Mouse (Mus musculus): ENCODE measurements at regions not wholly inside any gene's neighbourhood (a gene's known extent, or its start where the extent isn't known, plus 50 kb on each side); places are given as distances from the start of the nearest gene placed in this dataset.
A peak's percentile ranks its signal among the peaks of the same experiment; 100 is the strongest.
"Not testable (repeated sequence)": the region's sequence is repeated elsewhere in the genome, so short reads cannot be mapped to it uniquely, and the experiment has no call there.

GRCm38 (mm10) chr5:14309981-14310380 lies 204.7 kb upstream of the Pclo start:
- DNase-seq (ENCODE audit: low read depth, low spot score), result peak; percentile 4

- no peak for DNase-seq (ENCODE audit: low read depth, low spot score)
Measured at GRCm38 (mm10) chr5:14311729-14312128, 203.0 kb upstream of the Pclo start.

GRCm38 (mm10) chr5:14320216-14320615 lies 194.5 kb upstream of the Pclo start:
- no peak for DNase-seq (ENCODE audit: low read depth, low spot score)

GRCm38 (mm10) chr5:14322000-14322399 lies 192.7 kb upstream of the Pclo start:
- DNase-seq (ENCODE audit: low read depth, low spot score), result no peak

GRCm38 (mm10) chr5:14360446-14360845 lies 154.3 kb upstream of the Pclo start:
- DNase-seq (ENCODE audit: low read depth, low spot score), result no peak

GRCm38 (mm10) chr5:14389184-14389890 lies 125.4 kb upstream of the Pclo start:
- DNase-seq (ENCODE audit: low read depth, low spot score), result peak; percentile 67

- DNase-seq (ENCODE audit: low read depth, low spot score), result no peak
Measured at GRCm38 (mm10) chr5:14391793-14392192, 122.9 kb upstream of the Pclo start.

GRCm38 (mm10) chr5:14403381-14403780 lies 111.3 kb upstream of the Pclo start:
- not testable (repeated sequence) for DNase-seq (ENCODE audit: low read depth, low spot score)

GRCm38 (mm10) chr5:14404344-14404743 lies 110.4 kb upstream of the Pclo start:
- DNase-seq (ENCODE audit: low read depth, low spot score), result no peak

GRCm38 (mm10) chr5:14415234-14415862 lies 99.4 kb upstream of the Pclo start:
- no peak for DNase-seq (ENCODE audit: low read depth, low spot score)

GRCm38 (mm10) chr5:14453082-14453481 lies 61.6 kb upstream of the Pclo start:
- DNase-seq (ENCODE audit: low read depth, low spot score), result no peak

Data from ES-CJ7 (cell line).